Mouse (Mus musculus) embryonic fibroblast, embryonic 13.5 days (primary cell): ENCODE measurements around the gene Dnm2.

Source experiments
- CTCF ChIP-seq: IDR thresholded peaks from 2 replicates; pipeline ENCODE4 v1.5.1; 2011; ENCODE audit warnings: mild to moderate bottlenecking, control low read depth, low read length, moderate library complexity, borderline replicate concordance; ENCODE audit not compliant: insufficient read depth
- POLR2A ChIP-seq: IDR thresholded peaks from 2 replicates; pipeline ENCODE4 v1.6.1; 2011; ENCODE audit warnings: low read depth, mild to moderate bottlenecking, control low read depth, low read length, moderate library complexity

DNA sequence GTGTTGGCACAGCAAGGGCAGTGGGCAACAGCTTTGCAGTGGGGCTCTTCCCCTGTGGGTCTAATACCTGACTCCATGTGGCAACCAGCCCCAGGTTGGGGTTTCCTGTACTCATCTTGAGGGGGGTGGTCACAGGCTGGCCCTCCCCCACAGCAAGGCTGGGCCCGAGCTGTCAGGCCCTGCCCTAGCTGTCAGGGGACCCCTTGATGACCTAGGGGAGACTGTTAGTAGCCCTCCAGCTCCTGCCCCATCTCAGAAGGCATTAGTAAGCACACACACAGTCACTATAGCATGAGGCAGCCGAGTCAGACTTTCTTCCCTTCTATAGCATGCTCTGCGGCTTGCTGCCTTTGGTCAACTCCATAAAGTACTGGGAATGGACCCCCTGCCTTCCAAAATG is 29.0 kb upstream of the Dnm2 start:
- TF ChIP-seq POLR2A (no peak), CTCF (no peak)
